Mouse (Mus musculus): ENCODE measurements around the gene Ppp2r2c.

Gene Ppp2r2c

DNA sequence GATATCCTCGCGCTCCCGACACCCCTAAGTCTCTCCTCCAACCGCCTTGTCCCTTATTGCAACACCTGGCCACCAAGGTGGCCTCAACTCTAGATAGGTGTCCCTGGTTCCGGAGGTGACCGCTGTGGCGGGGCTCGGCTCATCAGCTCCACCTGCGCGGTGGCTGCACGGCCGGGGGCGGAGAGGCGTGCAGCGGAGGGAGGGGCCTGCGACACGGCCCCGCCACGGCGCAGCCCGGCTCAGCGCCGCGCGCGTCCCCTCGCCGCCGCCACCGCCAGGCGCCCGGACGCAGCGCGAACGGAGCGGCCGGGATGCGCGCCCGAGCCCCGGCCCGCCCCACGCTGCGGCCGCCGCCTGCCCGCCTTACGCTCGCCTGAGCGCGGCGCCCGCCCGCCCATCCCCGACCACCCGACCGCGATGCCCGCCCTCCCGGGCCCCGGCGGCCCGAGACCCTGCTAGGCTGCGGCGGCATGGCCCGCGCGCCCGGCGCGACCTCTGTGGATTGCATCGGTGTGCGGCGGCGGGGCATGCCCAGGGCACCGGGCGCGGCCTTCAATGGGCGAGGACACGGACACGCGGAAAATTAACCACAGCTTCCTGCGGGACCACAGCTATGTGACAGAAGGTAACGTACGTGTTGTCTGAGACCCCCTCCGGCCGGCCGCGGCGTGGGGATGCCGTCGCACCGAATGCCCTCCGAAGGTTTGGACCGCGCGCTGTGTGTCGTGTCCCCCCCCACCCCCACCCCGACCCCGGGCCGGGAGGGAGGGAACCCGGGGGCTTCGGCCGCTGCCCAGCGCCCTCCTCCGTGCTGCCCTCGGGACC is at the start of gene Ppp2r2c:
Gene Ppp2r2c (plus strand): TSS at position 248 of the 825 bp plus-strand sequence.
- DNase-seq = no peak

DNA sequence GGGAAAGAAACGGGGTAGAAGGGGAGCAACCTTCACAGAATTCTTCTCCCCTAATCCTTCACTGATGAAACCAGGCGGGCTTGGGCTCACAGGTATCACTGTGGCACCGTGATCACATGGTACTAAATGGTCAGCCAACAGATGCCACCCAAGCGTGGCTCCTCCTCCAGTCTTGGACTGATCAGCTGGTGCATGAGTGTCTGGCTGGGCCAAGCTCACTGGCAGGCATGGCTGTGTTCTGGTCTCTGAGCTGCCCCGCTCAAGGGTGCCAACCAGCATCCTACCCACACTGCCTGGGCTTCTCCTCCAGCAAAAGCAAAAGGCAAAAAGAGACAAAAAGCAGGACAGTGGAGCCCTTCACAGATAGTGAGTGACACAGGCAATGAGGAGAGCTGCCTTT is 48.6 kb upstream of the Ppp2r2c start:
- DNase-seq = no peak

DNA sequence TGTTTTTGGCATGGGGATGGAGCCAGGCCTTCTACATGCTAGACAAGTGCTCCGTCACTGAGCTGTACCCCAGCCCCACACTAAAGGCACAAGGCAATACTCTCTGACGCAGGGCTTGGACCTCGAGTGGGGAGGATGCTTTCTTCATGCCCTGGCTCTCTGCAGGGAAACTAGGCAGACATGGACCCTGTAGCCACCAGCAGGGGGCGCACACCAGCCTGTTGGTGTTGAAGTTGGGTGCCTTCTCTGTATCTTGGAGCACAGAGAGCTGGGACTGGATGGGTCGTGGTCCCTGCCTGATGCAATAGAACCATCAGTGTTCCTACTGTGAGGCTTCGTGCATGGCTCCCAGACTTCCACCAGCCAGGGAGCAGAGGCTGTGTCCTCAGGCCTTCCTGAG is 48.2 kb upstream of the Ppp2r2c start:
- peak in 1 of 2 experiments; percentile 62 for DNase-seq

DNA sequence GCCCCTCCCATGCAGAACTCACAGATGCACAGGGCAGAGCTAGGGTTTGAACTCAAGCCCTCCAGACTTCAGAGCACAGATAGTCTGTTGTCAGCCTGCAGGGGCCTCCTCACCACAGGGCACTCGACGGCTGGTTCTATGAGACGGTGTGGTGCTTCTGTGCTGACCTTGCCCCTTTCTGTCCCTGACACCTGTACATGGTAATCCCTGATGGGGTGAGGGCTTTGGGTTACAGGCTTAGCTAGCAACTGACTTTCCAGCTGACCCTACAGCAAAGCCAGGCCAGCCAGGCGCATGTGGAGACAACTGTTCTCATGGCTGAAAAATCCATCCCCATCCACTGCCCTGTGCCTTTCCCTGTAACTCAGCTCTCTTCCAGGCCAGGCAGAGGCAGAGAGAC is 45.4 kb upstream of the Ppp2r2c start:
- no peak for DNase-seq

DNA sequence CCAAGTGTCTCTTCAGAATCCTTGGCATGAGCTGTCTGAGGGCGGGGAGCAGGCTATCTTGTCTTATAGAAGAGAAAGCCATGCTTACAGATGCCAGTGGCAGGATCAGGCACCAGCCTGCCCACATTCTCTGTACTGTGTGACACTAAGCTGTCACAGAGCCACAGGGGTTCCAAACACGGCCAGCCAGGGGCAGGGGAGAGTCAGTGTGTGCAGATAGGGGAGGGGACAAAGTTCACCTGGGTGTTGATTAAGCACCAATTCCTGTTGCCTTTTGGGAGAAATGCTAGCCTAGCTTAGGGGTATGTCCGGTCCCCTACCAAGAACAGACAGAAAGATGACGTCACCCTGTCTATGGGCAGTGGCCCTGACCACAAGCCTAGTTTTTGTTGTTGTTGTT is 39.2 kb upstream of the Ppp2r2c start:
- DNase-seq = no peak

DNA sequence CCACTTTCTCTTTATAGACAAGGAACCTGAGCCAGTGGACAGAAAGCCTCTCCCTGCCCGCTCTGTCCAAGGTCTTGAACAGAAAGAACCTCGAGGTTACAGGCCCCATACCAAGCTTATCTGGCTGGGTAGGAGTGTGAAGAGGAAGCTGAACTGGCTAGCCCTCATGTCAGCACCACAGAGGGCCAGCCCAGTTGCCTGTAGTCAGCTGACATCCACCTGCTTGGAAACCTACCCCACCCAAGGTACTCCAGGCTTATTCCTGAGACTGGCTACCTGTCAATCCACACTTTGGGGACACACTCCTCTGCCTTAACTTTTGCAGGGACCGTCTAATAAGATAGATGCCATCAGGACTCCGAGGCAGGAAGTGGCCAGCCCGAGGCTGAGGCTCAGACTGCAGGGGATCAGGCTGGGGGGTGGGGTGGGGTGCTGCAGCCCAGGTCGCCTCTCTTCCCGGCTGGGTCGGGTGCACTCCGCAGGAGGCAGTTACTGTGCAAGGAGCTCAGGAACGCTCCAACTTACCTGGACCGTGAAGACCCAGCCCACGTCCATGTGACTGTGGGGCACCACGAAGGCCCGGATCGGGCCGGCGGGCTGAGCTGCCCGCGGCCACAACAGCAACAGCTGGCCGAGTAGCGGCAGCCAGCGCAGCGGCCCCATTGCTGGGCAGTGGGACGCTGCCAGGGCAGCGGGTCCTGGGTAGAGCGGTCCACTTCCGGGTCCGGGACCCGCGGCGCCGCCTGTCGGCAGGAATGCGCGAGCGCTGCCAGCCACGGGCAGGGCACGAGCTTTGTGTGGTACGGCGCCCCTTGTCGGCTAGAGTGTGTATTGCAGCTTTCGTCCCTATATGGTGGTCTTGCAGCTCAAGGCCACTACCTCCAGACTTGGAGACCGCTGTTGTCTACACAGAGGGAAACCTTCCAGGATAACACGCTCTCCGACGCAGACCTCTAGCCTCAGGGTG is 38.1 kb upstream of the Ppp2r2c start, which contains the start of gene Man2b2:
Gene Man2b2 (minus strand): TSS at position 741 of the 967 bp plus-strand sequence.
- DNase-seq = peak; percentile 82 to 92

DNA sequence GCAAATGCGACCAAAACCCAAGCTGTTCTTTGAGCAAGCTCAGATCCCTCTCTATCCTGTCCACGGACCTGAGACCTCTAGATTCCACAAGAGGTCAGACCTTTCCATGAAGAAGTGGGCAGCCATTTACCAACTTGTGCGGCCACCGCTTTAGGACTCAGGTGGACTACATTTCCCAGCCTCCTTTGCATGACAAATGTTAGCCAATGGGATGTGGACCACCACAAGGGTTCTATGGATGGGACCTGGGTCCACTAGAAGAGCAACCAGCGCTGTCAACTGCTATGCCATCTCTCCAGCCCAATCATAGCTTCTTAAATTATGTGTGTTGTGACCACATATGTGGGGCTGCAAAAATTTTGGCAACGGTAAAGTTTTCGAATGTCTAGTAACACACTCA is 37.0 kb upstream of the Ppp2r2c start:
- no peak for DNase-seq

DNA sequence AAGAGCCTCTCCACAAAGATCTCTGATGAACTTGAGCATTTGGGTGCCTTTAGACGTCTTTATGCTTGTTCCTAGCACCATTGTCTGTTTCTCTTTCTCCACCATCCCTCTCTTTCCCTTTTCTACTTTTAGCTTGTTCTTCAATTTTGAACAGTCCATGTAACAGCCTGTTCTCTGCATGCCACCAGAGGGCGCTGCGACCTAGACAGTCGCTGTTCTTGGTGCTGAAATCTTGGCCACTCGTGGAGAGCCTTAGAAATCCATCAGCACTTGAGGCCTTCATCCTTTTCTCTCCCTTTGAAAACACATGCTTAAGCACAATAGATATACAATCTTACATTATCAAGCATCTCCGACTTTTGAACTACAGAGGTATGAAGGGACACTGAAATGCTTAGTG is 32.4 kb upstream of the Ppp2r2c start:
- DNase-seq = peak in 1 of 2 experiments; percentile 64

DNA sequence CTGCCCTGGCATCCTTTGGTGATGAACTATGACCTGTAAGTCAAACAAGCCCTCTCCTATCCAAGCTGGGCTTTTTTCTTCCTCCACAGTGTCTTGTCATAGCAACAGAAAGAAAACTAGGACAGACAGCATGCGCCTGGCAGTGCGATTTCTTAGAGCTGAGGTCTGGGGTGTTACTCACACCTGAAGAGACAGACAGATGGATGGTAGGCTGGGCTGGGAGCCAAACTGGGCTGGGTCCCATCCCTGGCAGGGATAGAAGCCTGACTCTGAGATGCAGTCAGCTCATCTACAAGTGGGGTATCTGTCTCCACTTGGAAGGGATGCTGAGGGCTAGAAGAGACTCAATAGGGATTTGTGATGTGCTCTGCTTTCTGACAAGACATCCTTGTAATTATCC is 29.3 kb upstream of the Ppp2r2c start:
- no peak for DNase-seq

DNA sequence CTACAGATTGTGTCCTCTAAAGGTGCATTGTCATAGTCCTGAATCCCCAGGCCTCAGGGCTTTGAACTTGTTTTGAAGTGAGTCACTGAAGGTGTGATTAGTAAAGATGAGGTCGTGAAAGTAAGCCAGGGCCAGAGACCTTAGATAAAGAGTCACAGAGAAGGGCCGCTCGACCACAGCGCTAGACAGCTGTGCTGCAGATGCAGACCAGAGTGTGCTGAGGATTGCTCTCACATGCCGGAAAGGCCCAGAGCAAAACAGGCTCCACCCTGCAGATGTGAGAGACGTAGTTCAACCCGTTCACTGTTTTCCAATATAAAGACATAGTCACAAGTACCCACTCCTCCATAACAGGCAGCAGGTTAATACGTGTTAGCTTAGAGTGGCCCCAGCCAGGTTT is 28.7 kb upstream of the Ppp2r2c start:
- no peak for DNase-seq

DNA sequence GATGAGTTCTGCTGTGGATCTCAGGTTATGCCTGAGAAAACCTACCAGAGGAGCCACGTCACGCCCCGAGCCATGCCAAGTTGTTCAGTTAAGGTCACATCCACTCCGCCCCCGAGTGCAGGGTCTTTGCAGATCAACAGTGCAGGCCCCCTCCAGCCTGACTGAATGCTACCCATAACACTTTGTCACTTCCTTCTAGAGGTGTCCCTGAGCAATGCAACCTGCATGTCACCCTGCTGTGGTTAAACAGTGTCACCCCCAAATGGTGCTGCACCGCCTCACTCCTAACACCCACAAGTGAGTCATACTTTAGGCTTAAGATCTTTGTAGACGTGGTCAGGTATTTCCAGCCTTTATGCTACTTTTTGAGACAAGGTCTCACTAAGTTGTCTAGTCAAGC is 28.2 kb upstream of the Ppp2r2c start:
- no peak for DNase-seq

DNA sequence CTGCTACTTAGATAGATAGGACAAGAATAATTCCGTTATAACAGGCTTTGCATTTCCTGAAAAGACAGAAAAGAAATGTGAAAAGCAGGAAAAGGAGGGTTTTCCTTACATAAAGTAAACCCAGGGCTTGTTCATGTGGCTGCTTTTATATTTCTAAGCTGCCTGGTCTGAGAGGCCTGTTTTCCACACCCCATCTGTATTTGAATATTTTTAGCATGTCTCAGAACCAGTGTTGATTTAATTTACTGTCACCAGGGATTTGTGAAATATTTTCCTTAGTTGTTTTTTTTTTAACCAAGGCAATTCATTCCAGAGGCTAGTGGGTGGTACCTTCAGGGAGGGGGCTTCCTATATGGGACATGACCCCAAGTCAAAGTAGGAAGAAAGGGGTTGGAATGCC is 26.6 kb upstream of the Ppp2r2c start:
- no peak for DNase-seq

DNA sequence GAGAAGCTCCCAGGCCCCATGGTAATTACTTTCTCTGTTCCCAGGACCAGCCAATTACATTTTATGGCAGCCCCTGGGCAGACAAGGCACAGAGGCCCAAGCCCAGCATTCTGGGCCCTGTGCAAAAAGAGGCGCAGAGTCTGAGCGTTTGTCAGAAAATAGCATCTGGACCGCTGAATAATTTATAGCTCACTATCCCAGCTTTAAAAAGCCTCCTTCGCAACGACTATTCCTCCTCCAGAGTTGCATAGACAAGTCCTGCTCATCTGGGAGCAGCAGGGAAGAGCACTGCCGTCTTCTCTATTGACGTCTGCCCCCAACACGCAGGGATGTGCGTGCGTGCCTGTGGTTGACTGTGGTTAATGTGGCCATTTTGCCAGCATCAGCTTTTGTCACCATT is 23.8 kb upstream of the Ppp2r2c start:
- DNase-seq = no peak

DNA sequence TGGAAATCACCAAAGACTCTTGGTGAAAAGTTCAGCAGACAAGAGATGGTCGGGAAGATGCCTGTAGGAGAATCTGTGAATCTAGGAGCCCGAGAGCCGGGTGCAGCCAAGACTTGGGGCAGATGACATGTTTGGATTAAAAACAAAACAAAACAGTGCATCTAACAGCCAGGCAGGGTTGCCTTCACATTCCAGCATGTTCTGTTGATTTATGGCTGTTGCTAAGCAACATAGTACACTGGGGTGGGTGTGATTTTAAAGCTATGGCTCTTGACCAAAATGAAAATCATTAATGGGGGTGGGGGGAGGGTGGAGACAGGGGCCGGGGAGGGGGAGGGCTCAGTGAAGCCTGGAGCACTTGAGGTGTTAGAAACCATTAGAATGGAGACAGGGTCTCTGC is 16.7 kb upstream of the Ppp2r2c start:
- no peak for DNase-seq

DNA sequence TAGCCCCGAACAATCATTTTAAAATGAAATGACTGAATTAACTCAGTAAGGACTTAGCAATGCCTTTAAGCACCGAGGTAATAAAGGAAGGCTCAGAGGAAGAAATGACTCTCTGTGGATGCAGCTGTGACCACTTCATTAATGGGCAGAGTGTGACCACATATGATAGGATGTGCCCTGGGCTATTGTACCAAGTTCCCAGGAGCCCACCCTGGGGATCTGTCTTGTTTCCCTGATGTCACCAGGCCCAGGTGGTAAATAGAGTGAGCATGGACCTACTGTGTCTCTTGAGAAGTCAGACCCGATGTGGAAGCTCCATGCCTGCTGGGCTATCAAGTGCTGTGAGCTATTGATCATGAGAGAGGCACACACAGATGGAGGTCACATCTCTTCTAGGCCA is 13.1 kb upstream of the Ppp2r2c start:
- DNase-seq = no peak

DNA sequence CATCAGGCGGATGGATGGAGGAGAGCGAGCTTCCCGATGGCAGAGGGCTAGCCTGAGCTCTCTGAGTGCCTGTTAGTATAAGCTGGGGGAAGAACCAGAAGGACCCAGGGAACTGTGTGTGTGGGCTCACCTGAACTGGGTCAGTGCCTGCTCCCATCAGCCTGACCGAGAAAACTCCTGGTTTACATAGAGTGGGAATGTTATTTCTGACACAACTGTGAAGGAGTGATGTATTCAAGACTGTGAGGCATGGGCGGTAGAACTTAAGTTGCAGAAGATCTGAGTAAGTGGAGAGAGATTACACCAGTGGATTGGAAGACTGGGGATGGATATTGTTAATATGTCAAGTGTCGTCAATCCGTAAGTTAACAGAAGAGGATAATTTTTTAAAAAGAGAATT is 11.8 kb upstream of the Ppp2r2c start:
- no peak for DNase-seq

DNA sequence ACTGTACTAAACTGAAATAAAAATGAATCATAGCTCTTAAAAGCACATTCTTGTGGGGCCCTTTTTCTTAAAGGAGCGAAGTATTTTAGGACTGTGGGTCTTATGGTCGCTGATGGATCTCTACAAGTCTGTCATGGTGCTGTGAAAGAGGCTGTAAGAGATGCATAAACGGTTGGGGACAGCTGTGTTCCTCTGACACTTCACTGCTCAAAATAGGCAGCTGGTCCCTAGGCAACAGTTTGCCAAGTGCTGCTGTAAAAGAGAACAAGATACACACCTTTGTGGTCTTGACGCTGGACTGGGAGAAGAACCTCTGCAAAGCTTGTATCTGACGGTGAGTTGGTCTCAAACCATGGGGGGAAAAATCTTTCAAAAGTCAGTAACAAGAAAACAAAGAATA is 10.8 kb upstream of the Ppp2r2c start:
- DNase-seq = no peak

DNA sequence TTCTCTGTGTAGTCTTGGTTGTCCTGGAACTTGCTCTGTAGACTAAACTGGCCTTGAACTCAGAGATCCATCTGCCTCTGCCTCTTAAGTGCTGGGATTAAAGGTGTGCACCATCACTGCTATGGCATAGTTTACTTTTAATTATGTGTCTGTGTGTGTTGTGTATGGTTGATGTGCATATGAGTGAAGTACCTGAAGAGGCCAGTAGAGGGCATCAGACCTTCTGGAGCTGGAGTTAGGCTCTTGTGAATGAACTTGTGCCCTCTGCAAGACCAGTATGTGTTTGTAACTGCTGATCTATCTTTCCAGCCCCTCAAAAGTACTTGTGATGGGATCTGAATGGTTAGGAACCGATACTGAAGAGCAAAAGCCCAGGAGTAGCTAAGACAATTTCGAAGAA is 7.2 kb upstream of the Ppp2r2c start:
- no peak for DNase-seq

DNA sequence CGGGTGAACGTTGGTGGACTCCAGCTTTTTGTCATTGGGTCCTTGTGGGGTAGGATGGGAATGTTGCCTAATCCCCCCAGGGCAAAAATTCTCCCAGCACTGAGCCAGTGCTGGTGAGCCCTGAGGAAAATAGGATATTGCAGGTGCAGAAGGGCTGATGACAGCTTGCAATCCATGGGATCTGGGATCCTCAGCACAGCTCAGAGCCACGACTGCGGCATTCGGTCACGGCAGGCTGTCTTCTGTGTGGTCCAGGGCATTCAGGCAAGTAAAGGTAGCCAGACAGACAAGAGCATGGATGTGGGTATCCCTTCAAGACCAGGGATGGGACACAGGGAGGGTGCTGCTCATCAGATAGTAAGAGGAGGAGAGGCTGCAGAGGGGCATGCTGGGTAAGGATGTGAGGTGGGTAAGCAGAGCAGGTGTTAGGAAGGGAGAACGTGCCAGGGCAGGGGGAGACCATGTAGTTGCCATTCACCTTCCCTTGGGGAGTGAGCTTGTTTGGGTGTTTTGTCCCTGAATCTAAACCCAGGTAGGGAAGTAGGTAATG is 1.5 kb upstream of the Ppp2r2c start:
- DNase-seq = no peak

DNA sequence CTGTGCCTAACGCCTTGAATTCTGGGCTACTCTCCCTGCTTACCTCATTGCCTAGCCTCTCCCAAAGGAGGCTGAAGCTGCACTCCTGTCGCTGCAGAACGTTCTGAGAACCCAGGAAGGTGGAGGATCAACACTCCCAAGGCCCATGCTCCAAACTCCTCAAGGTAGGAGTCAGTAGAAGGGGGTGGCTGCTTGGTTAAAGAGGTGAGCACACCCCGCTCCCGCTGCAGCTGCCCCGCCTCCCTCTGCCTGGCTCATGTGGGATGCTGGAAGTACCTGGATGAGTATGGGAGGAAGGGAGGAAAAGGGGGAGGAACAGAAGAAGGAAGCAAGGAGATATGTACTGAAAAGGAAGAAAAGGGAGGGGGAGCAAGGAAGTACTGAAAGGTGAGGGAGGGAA is 752 bp upstream of the Ppp2r2c start:
- DNase-seq = no peak

DNA sequence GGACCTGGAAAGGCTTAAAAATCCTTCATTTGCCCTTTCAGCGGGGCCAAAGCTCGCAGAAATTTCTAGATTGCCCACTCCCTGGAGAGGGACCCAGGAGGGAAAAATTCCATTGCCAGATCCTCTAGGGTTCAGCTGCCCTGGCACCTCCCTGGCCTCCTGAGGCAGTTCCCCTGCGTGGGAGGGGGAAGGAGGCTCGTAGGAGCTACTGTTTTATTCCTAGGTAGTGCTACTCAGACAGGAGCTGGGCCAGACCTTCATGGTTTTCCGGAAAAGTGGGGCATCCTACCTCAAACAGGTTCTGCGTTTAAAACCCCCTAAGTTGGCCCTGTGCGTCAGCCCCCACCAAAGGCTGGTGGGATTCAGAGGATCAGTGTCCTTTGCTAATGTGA is 869 bp downstream of the Ppp2r2c start:
- no peak for DNase-seq

DNA sequence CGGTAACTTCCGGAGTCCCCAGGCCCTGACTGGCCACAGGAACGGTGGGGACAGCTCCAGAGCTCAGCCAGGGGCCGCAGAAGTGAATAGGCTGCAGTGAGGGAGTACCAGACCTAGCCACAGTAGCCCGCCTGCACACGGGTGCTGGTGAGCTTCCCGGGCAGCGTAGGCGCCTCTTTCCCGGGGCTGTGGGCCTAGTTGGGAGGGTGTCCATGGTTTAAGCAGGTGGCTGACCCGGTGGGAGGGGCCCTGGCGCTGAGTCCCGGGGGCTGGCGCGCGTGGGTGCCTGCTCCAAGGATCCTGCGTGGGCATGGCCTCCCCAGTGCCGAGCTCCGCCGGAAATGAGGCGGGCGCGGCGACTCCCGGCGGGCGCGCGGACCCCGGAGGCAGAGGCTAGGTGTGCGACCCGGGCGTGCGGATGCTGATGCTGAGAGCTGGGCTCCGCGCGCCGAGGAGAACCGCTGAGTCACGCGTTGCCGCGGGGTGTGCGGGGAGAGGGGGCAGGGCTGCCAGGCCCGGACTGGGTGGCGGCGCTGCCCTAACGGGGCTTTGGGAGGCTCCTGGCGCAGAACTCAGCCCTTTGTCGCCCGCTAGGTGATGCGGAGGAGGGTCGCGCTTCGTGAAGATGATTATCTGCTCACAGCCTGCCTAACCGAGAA is 1.4 kb downstream of the Ppp2r2c start:
- no peak for DNase-seq

DNA sequence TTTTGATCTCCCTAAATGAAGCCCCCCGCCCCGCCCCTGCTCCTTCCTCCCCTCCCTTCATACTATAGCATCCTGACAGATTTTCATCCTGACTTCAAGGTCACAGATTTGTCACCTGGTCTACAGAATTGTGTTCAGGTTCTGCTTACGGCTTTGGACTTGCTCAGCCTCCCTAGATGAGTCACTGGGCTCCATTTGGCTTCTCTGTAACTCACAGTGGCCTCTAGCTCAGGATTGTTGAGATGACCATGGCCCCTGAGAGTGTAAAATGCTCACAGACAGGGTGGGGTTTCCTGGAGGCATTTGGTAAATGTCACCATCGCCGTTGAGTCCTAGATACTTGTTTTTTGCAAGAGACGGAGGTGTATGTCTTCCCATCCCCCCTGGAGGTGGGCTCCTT is 2.6 kb downstream of the Ppp2r2c start:
- DNase-seq = no peak

Data from spleen, adult 18-20 months (tissue).